Mouse (Mus musculus) E14TG2a.4 (cell line): ENCODE measurements around the gene Pramel3.
"Not testable (repeated sequence)": the region's sequence is repeated elsewhere in the genome, so short reads cannot be mapped to it uniquely, and the experiment has no call there.

ENCODE experiments used
- CTCF ChIP-seq: conservative IDR thresholded peaks from 2 replicates; pipeline ENCODE4 v1.5.1; 2014; ENCODE audit warnings: low read length
- NANOG ChIP-seq: IDR thresholded peaks from 2 replicates; pipeline ENCODE4 v1.6.1; 2014; ENCODE audit warnings: borderline replicate concordance, low read length, mixed read lengths
- POU5F1 ChIP-seq: IDR thresholded peaks from 2 replicates; pipeline ENCODE4 v1.6.1; 2014; ENCODE audit warnings: low read length, borderline replicate concordance

DNA sequence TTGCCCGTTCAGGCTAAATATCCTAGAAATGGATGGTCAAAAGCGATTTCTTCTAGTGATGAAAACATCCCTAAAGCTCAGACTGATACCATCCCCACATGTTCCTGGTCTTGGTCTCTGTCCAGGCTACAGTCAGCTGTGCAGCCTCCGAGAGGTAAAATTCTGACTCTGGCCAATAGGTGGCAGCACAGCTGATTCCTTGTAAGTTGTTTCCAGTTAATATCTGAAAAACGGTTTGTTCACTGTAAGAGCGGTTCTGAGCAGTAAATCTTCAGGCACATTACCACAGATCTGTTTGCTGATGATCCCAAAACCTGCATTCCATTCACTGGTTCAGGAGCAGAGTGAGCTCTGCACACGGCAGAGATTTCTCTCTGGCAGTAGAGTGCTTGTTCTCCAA lies 58.6 kb downstream of the Pramel3 start:
- not testable (repeated sequence) for TF ChIP-seq CTCF, NANOG, POU5F1
